Mouse (Mus musculus) liver, adult (tissue): ENCODE data around the gene Fbxl19.
"Not testable (repeated sequence)": the region's sequence is repeated elsewhere in the genome, so short reads cannot be mapped to it uniquely, and the experiment has no call there.

ENCODE experiments used
- GATA4 ChIP-seq: IDR thresholded peaks from 2 replicates; pipeline ENCODE4 v1.6.1; 2014; ENCODE audit warnings: mild to moderate bottlenecking, low read length; ENCODE audit not compliant: insufficient replicate concordance

Fbxl19 gene

GRCm38 (mm10) chr7:127716992-127717391 lies 27.4 kb upstream of the Fbxl19 start:
- no peak for TF ChIP-seq GATA4

- no peak for TF ChIP-seq GATA4
Observed at GRCm38 (mm10) chr7:127718339-127718738, 26.0 kb upstream of the Fbxl19 start.

GRCm38 (mm10) chr7:127719258-127719657 lies 25.1 kb upstream of the Fbxl19 start:
- TF ChIP-seq GATA4: no peak

GRCm38 (mm10) chr7:127725490-127725889 lies 18.9 kb upstream of the Fbxl19 start:
- TF ChIP-seq GATA4: no peak

GRCm38 (mm10) chr7:127725924-127726323 lies 18.4 kb upstream of the Fbxl19 start:
- no peak for TF ChIP-seq GATA4

- TF ChIP-seq GATA4: no peak
Observed at GRCm38 (mm10) chr7:127727898-127728297, 16.4 kb upstream of the Fbxl19 start.

GRCm38 (mm10) chr7:127730170-127730569 lies 14.2 kb upstream of the Fbxl19 start:
- no peak for TF ChIP-seq GATA4

- not testable (repeated sequence) for TF ChIP-seq GATA4
Observed at GRCm38 (mm10) chr7:127732066-127732465, 12.3 kb upstream of the Fbxl19 start, which contains the start of gene Ctf2. TSS of gene Ctf2 (minus strand) at chr7:127732166.

- peak; percentile 64; the same call in 1 of the 2 replicates for TF ChIP-seq GATA4
Observed at GRCm38 (mm10) chr7:127745251-127745651, 908 bp downstream of the Fbxl19 start.

- TF ChIP-seq GATA4: peak; percentile 50; the same call in 1 of the 2 replicates
Observed at GRCm38 (mm10) chr7:127745652-127746493, 1.5 kb downstream of the Fbxl19 start.

GRCm38 (mm10) chr7:127746494-127747491 lies 2.5 kb downstream of the Fbxl19 start:
- no peak for TF ChIP-seq GATA4

- no peak for TF ChIP-seq GATA4
Observed at GRCm38 (mm10) chr7:127747559-127748234, 3.4 kb downstream of the Fbxl19 start.

GRCm38 (mm10) chr7:127748235-127748560 lies 3.9 kb downstream of the Fbxl19 start:
- no peak for TF ChIP-seq GATA4

- no peak for TF ChIP-seq GATA4
Observed at GRCm38 (mm10) chr7:127750131-127751127, 6.1 kb downstream of the Fbxl19 start.

GRCm38 (mm10) chr7:127751619-127752018 lies 7.3 kb downstream of the Fbxl19 start:
- no peak for TF ChIP-seq GATA4
